ENCODE assay signal across 8 mouse cellular contexts in genomic region chr8:117772597-117772996, GRCm38 (mm10). TPM values are rescaled to one million over a fixed set of nuclear protein-coding genes. Genes with fewer than 3 reads are reported as not detected.
DNase-seq lines count a peak whose midpoint lies in the region; ATAC-seq and TF ChIP-seq lines count a peak whose summit lies in the region.
"Had no signal": no experiment of that assay in that cellular context is flagged by ENCODE, and none has a peak within 500 bp of the region (broad histone marks: within the 10 kb centered on the region; RNA-seq: fewer than 3 reads in every experiment).

No protein-coding gene starts in this region.

- no peak overlapping the region for H3K9ac ChIP-seq in stomach, postnatal 0 days (ENCODE audit: low read length)
- H3K9ac ChIP-seq: heart, embryonic 15.5 days had no signal

- TF ChIP-seq EP300 in stomach, postnatal 0 days (optimal IDR thresholded peaks at IDR 0.05), result no peak

- no peaks in the 10 kb centered on the region for H3K9me3 ChIP-seq in stomach, postnatal 0 days (ENCODE audit: control insufficient read depth, low read length)
- H3K9me3 ChIP-seq: heart, embryonic 15.5 days had no signal

- intact Hi-C loops in left cerebral cortex, postnatal 14 days (cut with DNase I), result loop anchor here (5.0 kb wide), 1 partner anchor 90 kb away; no protein-coding TSS in a partner anchor
- intact Hi-C loops in heart, postnatal 14 days (cut with DNase I), result loop anchor here (2.0 to 10.0 kb wide), 2 partner anchors 90 to 502 kb away; no protein-coding TSS in a partner anchor

- H3K4me1 ChIP-seq in stomach, postnatal 0 days (replicated peaks; ENCODE audit: control insufficient read depth, insufficient read depth), result no peaks in the 10 kb centered on the region
- H3K4me1 ChIP-seq: heart, embryonic 15.5 days had no signal

- WGBS in stomach, postnatal 0 days, result 42% methylated on average over 2 of the region's 2 CpGs

- H3K4me3 ChIP-seq in stomach, postnatal 0 days (ENCODE audit: low read depth, low read length), result no peak overlapping the region
- H3K4me3 ChIP-seq: heart, embryonic 15.5 days had no signal

- no peaks in the 10 kb centered on the region for H3K36me3 ChIP-seq in stomach, postnatal 0 days (ENCODE audit: control insufficient read depth, insufficient read depth, low read length)
- H3K36me3 ChIP-seq: heart, embryonic 15.5 days had no signal

- no peak overlapping the region for H3K4me2 ChIP-seq in stomach, postnatal 0 days (replicated peaks; ENCODE audit: low read depth)
- H3K4me2 ChIP-seq: heart, embryonic 15.5 days had no signal

- ATAC-seq in stomach, postnatal 0 days (ENCODE audit: low FRiP score, low TSS enrichment), result peak; percentile 81

- H3K27me3 ChIP-seq in stomach, postnatal 0 days (ENCODE audit: control insufficient read depth, insufficient read depth, low read length), result no peaks in the 10 kb centered on the region
- H3K27me3 ChIP-seq: heart, embryonic 15.5 days had no signal

- 0 out of 2 replicates have a peak overlapping the region, but pooled peaks have one; percentile 35 for H3K27ac ChIP-seq in stomach, postnatal 0 days (replicated peaks)
- H3K27ac ChIP-seq: heart, embryonic 15.5 days had no signal

- TF ChIP-seq CTCF in stomach, postnatal 0 days (IDR thresholded peaks at IDR 0.05; ENCODE audit: low read depth), result peak; percentile 74

- peak; percentile 5 to 8 for DNase-seq in spleen, postnatal 36 days (ENCODE audit: low spot score in 2 of 2)
- DNase-seq in spleen, adult 12 weeks (ENCODE audit: low spot score), result no peak
- peak; percentile 77 for DNase-seq in R1 (ENCODE audit: low read depth, low spot score)
- DNase-seq in kidney, postnatal 10 days, result peak; percentile 58
- peak; percentile 66 for DNase-seq in stomach, postnatal 0 days (ENCODE audit: low spot score)
- DNase-seq in left cerebral cortex, postnatal 14 days (ENCODE audit: low spot score in 2 of 2), result no peak
- no peak for DNase-seq in heart, postnatal 14 days

RNA-seq across cellular contexts. Expression of gene Mphosph6, which starts 29.1 kb away (rescaled TPM):
- polyA plus RNA-seq in stomach, postnatal 0 days (2015; fragmentation: Nextera tagmentation; extraction: Ambion mirVana), result 34.6 and 35.0 TPM in 2 replicates
- 10 to 100 TPM; 18.3 to 19.3 TPM for total RNA-seq in left cerebral cortex, postnatal 14 days (2021)
- 1 to 10 TPM; 6.8 to 8.5 TPM for total RNA-seq in heart, postnatal 14 days (2021)

Comparison
In these comparisons a context has a peak if more than half of its experiments do, and no peak if none do; other contexts are left out.
1. DNase-seq: peak in spleen, postnatal 36 days (2 of 2), R1 (single experiment), kidney, postnatal 10 days (single experiment) and stomach, postnatal 0 days (single experiment); none in spleen, adult 12 weeks (single experiment), left cerebral cortex, postnatal 14 days (0 of 2) and heart, postnatal 14 days (0 of 2).